Mouse (Mus musculus) sigmoid colon, adult 10 weeks (tissue): ENCODE measurements around the gene Slc18b1. TPM values are rescaled to one million over a fixed set of nuclear protein-coding genes. Genes with fewer than 3 reads are reported as not detected.

Experiments used
- polyA plus RNA-seq: library from polyadenylated mRNA; stranded (reverse); fragments of 350-450 nt; fragmentation: Illumina TruSeq; extraction: RNeasy Lipid Tissue Mini Kit (QIAGEN cat#74804); gene quantifications from one replicate; pipeline ENCODE4 v1.2.3, GENCODE M21; 2014; ENCODE audit warnings: low read depth, low replicate concordance

The Slc18b1 gene
- 42.3 TPM for polyA plus RNA-seq

DNA sequence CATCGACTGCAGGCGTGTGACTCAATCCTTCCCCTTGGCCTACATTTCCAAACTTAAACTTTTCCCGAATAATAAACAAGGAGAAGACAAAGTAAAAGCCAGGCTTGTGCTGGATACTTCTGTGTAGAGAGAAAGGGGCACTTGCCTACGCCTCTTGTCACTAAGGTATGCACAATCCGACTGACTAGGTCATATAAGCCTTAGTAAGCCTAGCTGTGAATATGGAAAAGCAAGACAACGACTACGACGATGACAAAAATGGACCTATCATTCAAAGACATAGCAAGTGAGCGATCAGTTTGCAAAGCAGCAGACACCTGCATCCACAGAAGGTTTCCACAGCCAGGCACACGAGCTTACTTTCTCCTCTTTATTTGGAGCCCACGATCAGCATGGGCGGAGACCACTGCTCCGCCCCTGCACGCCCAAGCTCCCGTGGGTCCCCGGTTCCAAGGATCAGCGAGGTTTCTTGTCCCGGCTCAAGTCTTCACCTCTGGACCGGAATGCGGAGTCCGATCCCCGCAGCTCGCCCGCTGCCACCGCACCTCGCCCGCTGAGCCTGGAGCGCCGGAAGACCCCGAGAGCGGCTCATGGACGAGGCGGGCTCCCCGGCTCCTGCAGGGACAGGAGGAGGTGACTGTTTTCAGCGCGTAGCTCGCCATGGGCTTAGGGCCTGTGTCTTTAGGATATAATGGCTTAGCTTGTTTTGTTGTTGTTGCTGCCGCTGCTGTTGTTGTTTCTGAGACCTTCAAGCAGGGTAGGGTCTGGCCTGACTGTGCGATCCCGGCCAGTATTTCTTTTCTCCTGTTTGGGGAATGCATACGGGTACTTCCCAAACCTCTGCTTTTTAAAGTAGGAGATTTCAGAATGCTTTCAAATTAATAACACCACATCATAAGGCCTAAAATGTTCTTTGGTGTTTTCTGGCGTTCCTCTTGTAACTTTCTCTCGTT, at the start of gene Slc18b1:
Gene Slc18b1, plus strand, starts transcription at position 436 of the 953 bp plus-strand sequence.

GRCm38 (mm10) chr10:23787062-23787821, 9.5 kb upstream of the Slc18b1 start, which contains the start of gene Rps12:
Gene Rps12, minus strand, starts transcription at chr10:23787275.

GRCm38 (mm10) chr10:23851228-23851912, 54.6 kb downstream of the Slc18b1 start, which contains the start of gene Vnn3:
Gene Vnn3, plus strand, starts transcription at chr10:23851462.

Other genes with a start within 250 kb of the Slc18b1 start
- 465 TPM for gene Rps12, start 9.7 kb upstream of the Slc18b1 start, polyA plus RNA-seq
- gene Vnn3, start 54.5 kb downstream of the Slc18b1 start, polyA plus RNA-seq, result 0.25 TPM
- 2.1 TPM for gene Vnn1, start 97.7 kb downstream of the Slc18b1 start, polyA plus RNA-seq
- gene Taar1, start 123.4 kb downstream of the Slc18b1 start, polyA plus RNA-seq, result not detected
- gene Taar2, start 141.6 kb downstream of the Slc18b1 start, polyA plus RNA-seq, result not detected
- not detected for gene Taar3, start 152.6 kb downstream of the Slc18b1 start, polyA plus RNA-seq
- gene Taar4, start 163.5 kb downstream of the Slc18b1 start, polyA plus RNA-seq, result not detected
- not detected for gene Taar5, start 173.7 kb downstream of the Slc18b1 start, polyA plus RNA-seq
- gene Taar6, start 188.7 kb downstream of the Slc18b1 start, polyA plus RNA-seq, result not detected
- not detected for gene Taar7a, start 196.5 kb downstream of the Slc18b1 start, polyA plus RNA-seq
- not detected for gene Taar7b, start 203.0 kb downstream of the Slc18b1 start, polyA plus RNA-seq
- not detected for gene Taar7d, start 230.2 kb downstream of the Slc18b1 start, polyA plus RNA-seq
- gene Taar7e, start 240.6 kb downstream of the Slc18b1 start, polyA plus RNA-seq, result not detected